Mouse (Mus musculus): ENCODE results near the gene Inpp4b.

Inpp4b gene

DNA sequence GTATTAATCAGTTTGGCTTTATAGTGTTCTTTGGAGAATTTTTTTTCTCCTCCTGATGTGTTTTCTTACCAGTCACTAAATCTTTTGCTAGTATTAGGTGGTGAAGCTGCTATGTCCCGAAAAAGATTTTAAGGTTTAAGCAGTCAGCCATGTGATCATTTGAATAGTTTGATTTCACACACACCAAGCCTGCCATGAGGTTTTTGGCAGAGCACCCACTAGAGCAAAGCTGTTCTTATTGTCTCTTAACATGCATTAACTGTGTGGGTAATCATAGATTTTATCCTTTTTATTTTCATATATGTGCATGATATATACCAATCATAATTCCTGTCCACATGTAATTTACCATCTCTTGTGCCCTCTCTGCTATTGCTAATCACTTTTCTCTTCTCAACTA, 240.6 kb downstream of the Inpp4b start:
- DNase-seq, result no peak

DNA sequence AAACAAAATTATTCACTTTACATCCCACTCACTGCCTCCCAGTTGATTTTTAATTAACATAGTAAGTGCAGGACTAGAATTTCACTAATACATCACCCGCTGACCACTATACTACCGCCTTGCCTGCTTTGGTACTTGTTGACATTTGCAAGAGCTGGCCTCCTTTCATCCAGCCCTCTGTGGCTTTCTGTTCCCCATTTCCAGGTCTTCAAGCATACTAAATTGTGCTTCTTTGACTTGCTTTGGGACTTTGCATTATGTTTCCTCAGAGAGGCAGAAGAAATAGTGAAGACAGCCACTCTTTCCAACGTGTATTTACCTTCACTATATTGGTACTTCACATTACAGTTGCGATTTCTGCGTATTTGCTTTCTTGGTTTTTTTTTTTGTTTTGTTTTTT, 244.4 kb downstream of the Inpp4b start:
- DNase-seq, result no peak

DNA sequence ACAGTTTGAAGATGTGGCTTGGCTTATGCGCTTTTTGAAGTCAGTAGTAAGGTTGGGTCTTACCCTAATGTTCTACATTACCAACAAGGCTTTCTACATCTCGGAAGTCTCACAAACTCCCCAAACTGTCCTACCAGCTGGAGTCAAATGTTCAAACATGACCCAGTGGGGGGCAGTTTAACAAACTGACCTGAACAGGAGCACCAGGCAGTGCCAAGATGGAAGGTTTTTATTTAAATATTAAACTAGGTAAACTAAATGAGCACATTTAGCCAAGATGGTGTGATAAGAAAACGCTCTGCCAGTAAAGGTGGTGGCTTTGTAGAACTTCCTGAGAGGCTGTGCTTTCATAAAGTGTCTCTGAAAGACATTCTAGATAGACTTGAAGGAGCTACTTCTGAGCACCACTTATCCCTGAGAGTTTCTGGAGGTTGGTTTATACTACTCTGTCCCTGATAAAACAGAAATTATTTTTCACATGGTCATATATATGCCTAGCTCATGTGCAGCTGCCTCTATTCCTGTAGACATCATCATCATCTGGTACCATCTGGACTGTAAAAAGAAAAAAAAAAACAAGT, 251.9 kb downstream of the Inpp4b start:
- DNase-seq, result peak; percentile 7 to 29

DNA sequence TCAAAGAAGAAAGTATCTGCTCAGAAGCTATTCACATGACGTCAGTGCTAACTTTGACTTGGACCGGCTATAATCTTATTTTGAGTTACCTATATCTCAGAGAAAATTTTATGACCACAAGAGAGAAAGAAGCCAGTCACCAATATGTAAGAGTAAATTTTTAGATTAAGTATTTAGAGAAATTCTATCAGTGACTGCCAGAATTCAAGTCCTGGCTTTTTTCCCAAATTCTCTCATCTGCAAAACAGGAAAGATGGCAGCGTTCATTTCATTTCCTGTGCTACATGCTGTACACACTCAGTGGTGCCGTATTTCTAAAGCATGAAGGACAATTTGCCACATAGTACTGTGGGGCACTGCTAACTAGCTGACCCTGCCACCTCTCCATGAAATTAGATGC, 256.9 kb downstream of the Inpp4b start:
- DNase-seq, result no peak

DNA sequence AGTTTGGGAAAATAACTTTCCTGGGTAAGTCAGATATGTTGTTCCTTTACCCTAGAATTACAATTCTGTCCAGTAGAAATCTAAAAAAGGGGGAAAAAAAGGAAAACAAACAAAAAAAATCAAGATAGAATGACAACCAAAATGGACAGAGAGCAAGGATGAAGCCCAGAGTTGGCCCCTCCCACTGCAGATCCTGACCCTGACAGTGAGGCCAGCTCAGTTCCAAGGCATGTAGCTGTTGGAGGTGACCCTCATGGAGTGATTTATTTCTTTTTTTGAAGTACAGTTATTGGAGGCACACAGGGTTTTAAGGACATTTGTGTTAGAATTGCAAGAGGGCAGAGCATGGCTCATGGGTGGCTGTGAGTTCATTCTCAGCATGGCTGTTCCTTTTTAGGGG, 258.8 kb downstream of the Inpp4b start:
- no peak for DNase-seq

DNA sequence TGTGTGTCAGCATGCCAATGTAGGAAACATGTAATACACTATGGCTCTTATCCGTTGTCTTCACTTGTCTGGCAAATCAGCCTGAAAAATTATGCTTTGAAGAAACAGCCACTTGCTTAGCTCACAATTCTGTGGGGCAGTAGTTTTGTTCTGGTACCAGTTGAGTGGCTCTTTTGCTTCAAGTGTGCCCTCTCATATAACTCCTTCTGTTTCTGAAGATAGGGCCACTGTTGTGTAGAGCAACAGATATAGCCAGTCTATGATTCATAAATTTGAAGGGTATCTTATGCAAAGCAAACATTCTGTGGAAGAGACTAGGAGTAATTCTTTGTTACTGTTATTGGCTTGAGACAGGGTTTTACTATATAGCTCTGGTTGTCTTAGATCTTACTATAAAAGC, 265.7 kb downstream of the Inpp4b start:
- peak in 1 of 2 experiments; percentile 25 for DNase-seq

DNA sequence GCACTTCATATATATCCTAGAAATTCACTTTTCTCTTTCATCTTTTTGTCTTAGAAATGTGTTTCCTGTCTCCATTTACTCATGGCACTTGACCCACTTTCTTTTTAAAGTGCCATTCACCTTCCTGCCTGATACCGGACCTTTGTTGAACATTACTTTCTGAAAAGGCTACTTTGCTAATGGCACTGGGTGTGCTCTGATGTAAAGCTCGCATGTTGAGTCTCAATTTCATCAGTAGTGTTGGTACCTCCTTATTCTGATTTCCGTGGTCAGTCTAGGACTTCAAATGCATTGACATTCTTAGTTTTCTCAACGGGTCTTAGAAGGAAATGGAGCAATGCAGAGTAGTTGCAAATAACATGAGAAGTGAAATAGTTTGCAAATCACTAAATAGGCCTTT, 266.7 kb downstream of the Inpp4b start:
- DNase-seq, result peak in 1 of 2 experiments; percentile 10

DNA sequence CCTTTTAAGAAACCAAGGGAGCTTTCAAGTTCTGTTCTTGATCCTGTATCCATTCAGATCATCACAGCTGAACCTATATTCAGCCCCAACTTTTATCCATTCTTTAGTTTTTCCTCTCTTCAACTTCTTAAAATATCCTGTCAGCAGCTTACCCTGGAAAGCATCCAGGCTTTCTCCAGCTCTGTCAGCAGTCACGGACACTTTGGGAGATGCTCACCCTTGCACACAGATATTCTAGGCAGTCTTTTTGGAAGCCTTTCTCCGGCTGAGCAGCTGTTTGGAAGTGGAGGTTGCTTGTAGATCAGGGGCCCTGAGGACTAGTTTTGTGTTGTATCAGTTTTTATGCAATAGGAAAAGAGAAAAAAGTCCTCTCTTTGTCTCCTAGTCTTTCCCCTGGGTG, 270.3 kb downstream of the Inpp4b start:
- DNase-seq, result no peak

DNA sequence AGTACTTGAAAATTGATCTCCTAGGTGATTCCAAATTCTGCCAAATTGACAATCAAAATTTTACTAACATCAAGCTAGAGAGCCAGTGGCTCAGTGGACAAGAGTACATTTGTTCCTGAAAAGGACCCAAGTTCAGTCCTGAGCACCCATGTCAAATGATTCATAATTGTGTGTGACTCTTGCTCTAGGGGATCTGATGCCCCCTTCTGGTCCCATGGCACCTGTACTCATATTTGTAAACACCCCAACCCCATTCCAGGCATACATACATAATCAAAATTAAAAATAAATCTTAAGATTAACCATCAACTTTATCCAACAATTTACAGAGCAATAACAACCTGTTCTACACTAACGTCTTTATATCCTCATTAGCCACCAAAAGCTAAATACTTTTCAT, 271.8 kb downstream of the Inpp4b start:
- no peak for DNase-seq

DNA sequence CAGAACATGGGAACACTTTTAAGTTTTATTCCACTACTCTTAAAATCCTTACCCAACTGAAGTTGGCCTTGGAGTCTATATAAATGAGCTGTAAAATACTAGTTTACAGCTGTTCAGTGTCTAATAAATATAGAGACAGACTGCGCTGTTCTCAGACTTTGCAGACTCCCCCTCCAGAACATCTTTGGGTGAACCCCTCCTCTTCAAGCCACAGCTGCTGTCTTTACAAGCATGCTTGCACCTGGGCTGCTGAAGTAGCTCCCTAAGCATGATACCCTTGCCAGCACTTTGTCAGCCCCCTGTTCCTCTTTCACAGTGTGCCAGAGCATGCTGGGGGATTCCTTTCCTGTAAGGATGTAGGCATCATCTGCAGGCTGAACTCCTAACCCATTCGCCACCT, 272.2 kb downstream of the Inpp4b start:
- DNase-seq, result no peak

DNA sequence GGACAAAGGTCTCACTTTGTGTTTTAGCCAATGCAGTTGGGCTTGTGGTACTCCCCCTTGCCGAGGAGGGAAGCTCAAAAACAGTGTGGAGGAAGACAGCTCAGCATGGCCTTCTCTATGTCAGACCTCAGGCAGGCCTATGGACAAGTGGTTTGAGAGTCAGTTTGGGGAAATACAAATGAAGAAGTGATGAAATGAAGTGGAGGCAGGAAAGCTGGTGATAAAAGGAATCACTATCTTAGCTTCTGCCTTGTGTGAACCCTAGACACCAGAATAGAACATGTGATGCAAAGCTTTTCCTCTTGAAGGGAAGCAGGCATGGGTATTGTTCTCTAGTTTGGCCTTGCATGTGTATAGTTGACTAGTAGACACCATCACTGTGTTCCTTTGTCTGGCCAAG, 273.2 kb downstream of the Inpp4b start:
- DNase-seq, result no peak

DNA sequence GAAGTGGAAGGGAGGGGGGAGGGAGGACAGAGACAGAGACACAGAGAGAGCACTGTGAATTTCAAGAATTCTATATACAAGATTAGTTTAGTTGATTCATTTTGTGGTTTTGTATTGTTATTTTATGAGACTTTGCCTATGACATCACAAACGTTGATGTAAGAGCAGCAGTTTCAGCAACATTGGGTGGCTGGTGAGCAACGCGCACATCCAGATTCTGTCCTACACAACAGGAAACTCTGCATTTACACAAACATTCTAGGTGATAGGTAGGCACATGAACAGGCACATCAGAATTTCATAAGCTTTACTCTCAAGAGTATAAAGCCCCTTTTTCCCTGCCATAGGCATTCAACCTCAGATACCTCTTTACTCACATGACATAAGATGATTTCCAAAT, 276.6 kb downstream of the Inpp4b start:
- DNase-seq, result no peak

DNA sequence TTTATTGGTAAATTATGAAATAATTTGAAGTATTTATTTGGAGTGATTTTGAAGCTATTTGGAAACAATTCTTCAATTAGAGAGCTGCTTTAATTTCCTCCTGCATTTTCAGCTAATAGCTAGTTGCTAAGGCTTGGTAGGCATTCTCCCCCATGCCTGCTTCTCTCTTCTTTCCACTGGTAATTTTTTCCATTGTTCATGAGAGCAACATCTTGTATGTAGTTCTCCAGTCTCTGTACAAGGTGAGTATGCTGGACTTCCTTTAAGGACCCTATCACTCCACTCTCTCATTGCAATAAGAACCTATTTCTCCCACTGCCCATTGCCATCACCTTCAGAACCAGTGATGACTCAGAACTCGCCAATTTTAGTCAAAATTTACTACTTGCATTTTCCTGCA, 292.7 kb downstream of the Inpp4b start:
- DNase-seq, result no peak

DNA sequence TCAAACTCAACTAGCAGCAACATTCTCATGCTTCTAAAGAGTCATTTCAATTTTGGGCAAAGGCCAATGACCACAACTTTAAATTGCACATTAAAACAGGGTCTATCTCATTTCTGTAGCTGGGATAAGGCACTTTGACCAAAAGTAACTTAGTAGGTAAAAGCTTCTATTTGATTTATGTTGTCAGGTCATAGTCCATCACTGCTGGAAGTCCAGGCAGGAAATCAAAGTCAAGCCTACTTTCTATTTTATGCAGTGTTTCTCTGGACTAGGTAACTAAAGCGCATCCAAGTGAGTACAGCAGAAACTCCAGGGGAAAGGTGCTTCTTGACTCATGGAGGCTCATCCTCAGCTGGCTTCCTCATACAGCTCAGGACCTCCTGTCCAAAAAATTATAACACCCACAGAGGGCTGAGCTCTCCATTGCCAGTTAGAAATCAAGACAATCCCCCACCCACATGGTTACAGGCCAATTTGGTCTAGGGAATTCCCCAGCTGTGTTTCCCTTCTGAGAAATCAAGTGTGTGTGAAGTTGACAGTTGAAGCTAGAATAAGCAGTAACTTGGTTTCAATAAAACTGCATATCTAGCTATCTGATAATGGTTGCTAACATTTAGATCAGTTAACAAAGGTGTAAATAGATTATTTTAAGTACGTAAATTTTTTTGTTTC, 293.7 kb downstream of the Inpp4b start:
- DNase-seq, result no peak

DNA sequence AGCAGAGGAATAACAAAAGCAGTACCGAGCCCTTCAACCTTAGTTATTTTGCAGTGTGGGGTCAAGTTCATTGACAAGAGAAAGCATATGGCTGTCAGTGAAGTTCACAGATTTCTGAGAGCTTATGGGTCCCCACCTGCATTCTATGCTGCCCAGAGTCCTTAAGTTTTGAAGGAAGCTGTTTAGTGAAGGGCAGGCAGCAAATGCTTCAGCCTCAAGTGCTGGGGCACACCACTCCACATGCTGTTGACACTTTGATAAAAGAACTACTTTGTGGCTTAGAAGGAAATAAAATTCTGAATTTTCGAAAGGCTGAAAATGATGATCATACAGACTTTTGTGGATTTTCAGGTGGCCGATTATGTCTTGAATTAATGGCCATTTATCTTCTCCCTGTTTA, 296.1 kb downstream of the Inpp4b start:
- DNase-seq, result peak; percentile 19 to 29

DNA sequence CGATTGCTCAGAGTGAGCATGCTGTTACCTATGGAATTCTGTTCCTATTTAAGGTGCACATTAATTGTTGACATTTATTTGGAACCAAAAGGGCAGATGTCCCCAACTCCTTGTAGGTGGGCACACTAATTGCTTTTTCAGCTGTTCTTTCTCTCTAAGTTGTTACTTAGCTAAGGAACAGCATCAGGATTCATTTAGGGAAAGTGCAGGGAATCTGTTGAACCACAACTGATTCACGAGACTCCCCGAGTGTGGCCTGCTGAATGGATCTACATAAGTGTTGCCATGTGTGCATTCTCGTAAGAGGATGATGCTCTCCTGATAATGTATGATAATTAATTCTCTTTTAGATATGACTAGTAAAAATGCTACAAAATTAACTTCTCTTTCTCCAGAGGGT, 297.5 kb downstream of the Inpp4b start:
- no peak for DNase-seq

DNA sequence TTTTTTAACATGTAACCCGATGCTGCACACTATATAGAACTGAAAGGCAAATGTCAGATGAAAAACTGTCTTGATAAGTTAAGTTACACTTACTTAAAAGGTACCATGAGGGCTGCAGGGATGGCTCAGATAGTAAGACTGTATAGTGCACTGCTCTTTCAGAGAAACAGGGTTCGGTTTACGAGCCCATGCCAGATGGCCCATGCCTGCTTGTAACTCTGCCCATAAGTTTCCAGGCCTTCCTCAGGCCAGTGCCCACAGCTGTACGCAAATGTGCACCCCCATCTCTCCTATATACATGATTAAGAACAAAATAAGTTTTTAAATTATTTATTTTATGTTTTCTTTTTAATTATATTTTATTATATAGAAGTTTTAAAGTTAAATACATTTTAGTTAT, 300.7 kb downstream of the Inpp4b start:
- DNase-seq, result no peak

DNA sequence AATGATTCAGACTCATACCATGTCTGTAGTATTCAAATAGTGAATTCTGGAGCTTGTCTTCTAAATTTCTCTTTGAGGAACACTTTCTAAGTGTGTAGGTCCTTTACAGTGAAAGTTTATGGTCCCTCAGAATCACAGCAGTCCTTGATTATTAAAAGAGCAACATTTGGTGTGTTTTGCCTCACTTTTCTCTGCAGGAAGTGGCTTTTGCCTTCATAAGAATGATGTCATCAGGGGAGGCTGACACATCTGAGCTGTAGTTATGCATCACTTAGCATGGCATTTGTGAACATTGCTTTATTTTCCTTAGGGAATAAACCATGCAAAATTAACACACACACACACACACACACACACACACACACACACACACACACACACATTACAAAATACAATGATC, 349.8 kb downstream of the Inpp4b start:
- no peak for DNase-seq

DNA sequence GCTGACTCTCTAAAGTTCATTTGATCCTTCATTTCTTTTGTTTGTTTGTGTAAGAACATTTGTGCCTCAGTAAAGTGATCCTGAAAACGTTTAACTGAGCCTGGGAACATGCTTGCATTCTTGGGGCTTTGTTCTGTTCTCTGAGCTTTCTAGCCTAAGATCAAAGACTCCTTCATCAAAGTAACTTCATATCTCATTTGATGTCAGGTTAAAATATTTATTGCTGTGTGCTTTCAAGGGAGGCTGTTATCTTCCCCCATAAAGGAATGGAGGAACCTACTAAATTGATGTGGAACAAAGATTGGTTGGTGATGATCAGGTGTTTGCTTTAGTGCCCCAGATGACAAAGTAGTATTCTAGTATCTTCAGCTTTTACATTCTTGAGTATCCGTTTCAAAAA, 352.5 kb downstream of the Inpp4b start:
- no peak for DNase-seq

DNA sequence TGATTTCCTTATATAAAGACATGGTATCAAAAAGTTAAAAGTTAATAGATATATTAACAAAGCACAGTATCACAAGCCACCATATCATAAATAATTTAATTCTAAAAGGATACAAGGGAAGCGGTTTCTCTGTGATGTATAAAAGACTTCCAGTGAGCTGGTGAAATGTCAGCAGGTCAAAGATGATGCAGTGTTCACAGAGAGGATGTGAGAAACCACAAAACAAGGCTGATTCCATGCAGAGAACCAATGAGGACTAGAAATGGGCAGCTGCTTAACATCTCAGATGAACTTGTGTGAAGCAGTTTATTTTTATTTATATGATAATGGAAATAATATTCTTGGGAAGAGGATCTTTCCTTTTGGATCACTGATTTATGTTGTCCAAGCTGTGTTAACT, 359.7 kb downstream of the Inpp4b start:
- DNase-seq, result no peak

DNA sequence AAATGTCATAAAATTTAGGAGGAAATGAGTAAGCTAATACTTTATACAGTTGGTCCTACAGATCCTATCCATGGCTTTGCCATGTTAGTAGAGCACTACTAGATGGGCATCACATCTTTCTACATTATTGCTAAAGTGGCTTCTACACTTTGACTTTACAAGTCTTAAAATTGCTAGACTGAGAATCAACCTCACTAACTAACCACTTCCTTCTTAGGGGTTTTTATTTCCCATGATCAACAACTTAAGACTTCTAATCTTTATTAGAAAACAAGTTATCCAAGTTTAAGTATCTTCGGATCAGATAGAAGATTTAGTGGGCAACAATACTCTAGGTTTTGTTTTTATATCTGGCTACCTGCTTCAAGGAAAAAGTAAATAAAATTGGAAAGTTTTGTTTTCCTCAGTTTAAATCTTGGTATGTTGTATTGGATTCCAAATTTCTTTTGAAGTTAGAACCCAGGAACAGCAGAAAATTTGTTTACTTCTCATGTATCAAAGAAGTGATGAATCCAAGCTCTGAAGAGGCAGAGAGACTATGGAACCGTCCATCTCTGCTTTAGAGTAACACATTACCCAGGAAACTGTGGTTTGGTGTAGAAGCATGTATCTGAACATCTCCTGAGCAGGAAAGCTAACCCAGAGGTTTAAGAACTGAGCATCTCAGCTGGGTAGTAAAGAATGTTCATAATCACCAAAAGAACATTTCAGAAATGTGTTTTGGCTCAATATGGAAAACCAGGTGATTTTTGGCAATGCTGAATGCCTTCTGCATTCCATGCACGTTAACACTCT, 361.4 kb downstream of the Inpp4b start:
- no peak for DNase-seq

DNA sequence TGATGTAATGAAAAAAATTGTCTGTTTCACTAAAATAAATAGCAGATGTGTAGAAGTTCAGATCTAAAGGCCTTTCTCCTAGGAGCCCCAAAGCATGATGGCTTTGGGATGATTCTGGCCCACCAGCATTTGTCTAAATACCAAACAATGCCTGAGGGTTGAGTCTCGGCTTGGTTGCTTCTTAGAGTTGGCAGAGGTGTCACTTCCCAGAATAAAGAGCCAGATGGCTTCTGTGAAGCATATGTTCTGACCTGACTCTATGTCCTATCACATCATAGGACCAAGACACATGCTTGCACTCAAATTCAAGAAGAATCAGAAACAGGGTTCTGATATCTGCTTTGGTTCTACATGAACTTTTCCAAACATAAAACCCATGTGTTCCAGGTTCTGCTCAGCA, 365.1 kb downstream of the Inpp4b start:
- DNase-seq, result no peak

DNA sequence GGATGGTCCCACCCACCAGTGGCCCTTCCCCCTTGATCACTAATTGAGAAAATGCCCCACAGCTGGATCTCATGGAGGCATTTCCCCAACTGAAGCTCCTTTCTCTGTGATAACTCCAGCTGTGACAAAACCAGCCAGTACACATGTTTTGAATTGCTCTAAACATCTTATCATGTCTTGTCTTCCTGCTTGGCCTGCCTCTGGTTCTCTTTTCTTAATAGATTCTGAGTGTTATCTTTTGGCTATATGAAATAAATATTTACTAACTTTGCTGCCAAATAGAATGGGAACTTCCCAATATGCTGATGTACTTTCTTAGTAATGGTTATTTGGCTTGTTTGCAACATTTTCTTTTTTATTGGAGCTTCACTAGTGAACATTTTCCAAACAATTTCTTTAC, 389.0 kb downstream of the Inpp4b start:
- no peak for DNase-seq

DNA sequence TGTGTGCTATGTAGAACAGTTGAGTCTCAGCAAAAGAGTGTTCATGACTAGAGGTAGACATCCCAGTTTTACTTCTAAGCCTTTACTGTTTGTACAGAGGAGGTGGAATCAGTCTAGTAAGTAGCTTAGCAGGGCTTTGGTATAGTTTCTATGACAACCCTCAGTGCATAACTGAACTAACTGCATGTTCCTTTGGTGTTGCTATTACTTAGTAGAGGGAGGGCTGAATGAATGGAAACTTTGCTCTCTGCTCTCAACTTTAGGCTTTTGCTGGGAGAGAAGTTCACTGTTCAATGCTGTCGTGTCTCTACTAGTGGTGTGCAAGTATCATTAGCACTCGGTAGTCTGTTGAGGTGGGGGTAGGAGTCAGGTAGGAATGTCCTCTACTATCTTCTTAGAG, 393.3 kb downstream of the Inpp4b start:
- no peak for DNase-seq
